ENCODE assay signal across 8 mouse cellular contexts in genomic region chr5:135835492-135835858, GRCm38 (mm10). TPM values are rescaled to one million over a fixed set of nuclear protein-coding genes. Genes with fewer than 3 reads are reported as not detected.
DNase-seq lines count a peak whose midpoint lies in the region; ATAC-seq and TF ChIP-seq lines count a peak whose summit lies in the region.

No protein-coding gene starts in this region.

- DNase-seq in kidney, postnatal 0 days (ENCODE audit: low spot score) = no peak
- no peak for DNase-seq in kidney, adult 11 months
- no peak for DNase-seq in embryonic facial prominence, embryonic 11.5 days (ENCODE audit: low spot score)
- DNase-seq in hindbrain, embryonic 14.5 days (ENCODE audit: low spot score) = no peak
- no peak for DNase-seq in layer of hippocampus, adult 11-12 months (ENCODE audit: low spot score)
- no peak for DNase-seq in urinary bladder, adult 2 months (ENCODE audit: low spot score)
- no peak for DNase-seq in urinary bladder, adult 18-20 months (ENCODE audit: low spot score in 2 of 2)

- no peak overlapping the region for H3K9ac ChIP-seq in kidney, postnatal 0 days (ENCODE audit: low read depth, low read length)
- H3K9ac ChIP-seq in embryonic facial prominence, embryonic 11.5 days (replicated peaks; ENCODE audit: low read length) = no peak overlapping the region
- no peak overlapping the region; the same call in 1 of the 2 replicates for H3K9ac ChIP-seq in hindbrain, embryonic 14.5 days
- H3K9ac ChIP-seq in midbrain, embryonic 16.5 days (ENCODE audit: low read depth, low read length) = peak overlapping the region; percentile 60

- H3K27ac ChIP-seq in kidney, postnatal 0 days = no peak overlapping the region
- no peak overlapping the region for H3K27ac ChIP-seq in embryonic facial prominence, embryonic 11.5 days (replicated peaks; ENCODE audit: low read depth, low read length)
- no peak overlapping the region; the same call in 1 of the 2 replicates for H3K27ac ChIP-seq in hindbrain, embryonic 14.5 days
- peak overlapping the region; percentile 77 for H3K27ac ChIP-seq in midbrain, embryonic 16.5 days (ENCODE audit: low read length)

- no peaks in the 10 kb centered on the region for H3K9me3 ChIP-seq in kidney, postnatal 0 days (replicated peaks; ENCODE audit: low read length)
- H3K9me3 ChIP-seq in embryonic facial prominence, embryonic 11.5 days (replicated peaks; ENCODE audit: control insufficient read depth, low read length) = no peaks in the 10 kb centered on the region
- no peaks in the 10 kb centered on the region for H3K9me3 ChIP-seq in hindbrain, embryonic 14.5 days (ENCODE audit: control insufficient read depth, low read length)
- no peaks in the 10 kb centered on the region for H3K9me3 ChIP-seq in midbrain, embryonic 16.5 days (replicated peaks; ENCODE audit: control insufficient read depth, low read length, poor library complexity, severe bottlenecking)

- no peaks in the 10 kb centered on the region for H3K36me3 ChIP-seq in kidney, postnatal 0 days (ENCODE audit: insufficient read depth, low read length)
- no peaks in the 10 kb centered on the region for H3K36me3 ChIP-seq in embryonic facial prominence, embryonic 11.5 days (replicated peaks; ENCODE audit: control insufficient read depth, insufficient read depth, low read depth, low read length)
- peaks cover 4% of the 10 kb centered on the region; the same call in 1 of the 2 replicates for H3K36me3 ChIP-seq in hindbrain, embryonic 14.5 days (replicated peaks; ENCODE audit: control insufficient read depth, insufficient read depth)
- H3K36me3 ChIP-seq in midbrain, embryonic 16.5 days (ENCODE audit: control insufficient read depth, insufficient read depth, low read length) = no peaks in the 10 kb centered on the region

- ATAC-seq in kidney, postnatal 0 days (replicated peaks; ENCODE audit: low FRiP score, low read depth) = peak; percentile 63; the same call in 1 of the 2 replicates
- ATAC-seq in embryonic facial prominence, embryonic 11.5 days (replicated peaks; ENCODE audit: insufficient number of reproducible peaks, low FRiP score, low TSS enrichment, low read depth) = peak; percentile 81
- ATAC-seq in hindbrain, embryonic 14.5 days (ENCODE audit: low FRiP score) = peak; percentile 69
- ATAC-seq in midbrain, embryonic 16.5 days = peak; percentile 82

- H3K27me3 ChIP-seq in kidney, postnatal 0 days (ENCODE audit: insufficient read depth, low read length) = no peaks in the 10 kb centered on the region
- H3K27me3 ChIP-seq in embryonic facial prominence, embryonic 11.5 days (ENCODE audit: control insufficient read depth, insufficient read depth, low read length) = peaks cover 4% of the 10 kb centered on the region; the same call in 1 of the 2 replicates
- no peaks in the 10 kb centered on the region for H3K27me3 ChIP-seq in hindbrain, embryonic 14.5 days (ENCODE audit: control insufficient read depth, insufficient read depth, low read length)
- H3K27me3 ChIP-seq in midbrain, embryonic 16.5 days (ENCODE audit: control insufficient read depth, insufficient read depth, low read depth, low read length) = no peaks in the 10 kb centered on the region

- peak overlapping the region; percentile 76 for H3K4me2 ChIP-seq in kidney, postnatal 0 days (ENCODE audit: low read length)
- peak overlapping the region; percentile 83 for H3K4me2 ChIP-seq in embryonic facial prominence, embryonic 11.5 days (ENCODE audit: low read depth, low read length)
- H3K4me2 ChIP-seq in hindbrain, embryonic 14.5 days (replicated peaks) = peak overlapping the region; percentile 61
- peak overlapping the region; percentile 86 for H3K4me2 ChIP-seq in midbrain, embryonic 16.5 days (ENCODE audit: low read length)

- peak overlapping the region; percentile 37 for H3K4me3 ChIP-seq in kidney, postnatal 0 days (replicated peaks; ENCODE audit: low read depth, low read length)
- peak overlapping the region; percentile 43 for H3K4me3 ChIP-seq in embryonic facial prominence, embryonic 11.5 days (ENCODE audit: low read depth, low read length)
- H3K4me3 ChIP-seq in hindbrain, embryonic 14.5 days (replicated peaks; ENCODE audit: low read length) = peak overlapping the region; percentile 38
- H3K4me3 ChIP-seq in midbrain, embryonic 16.5 days (ENCODE audit: low read depth, low read length) = peak overlapping the region; percentile 49

- H3K4me1 ChIP-seq in kidney, postnatal 0 days (replicated peaks; ENCODE audit: insufficient read depth, low read length) = peaks cover 4% of the 10 kb centered on the region; the same call in 1 of the 2 replicates
- H3K4me1 ChIP-seq in embryonic facial prominence, embryonic 11.5 days (ENCODE audit: control insufficient read depth, insufficient read depth, low read length) = no peaks in the 10 kb centered on the region; the same call in 1 of the 2 replicates
- peaks cover 13% of the 10 kb centered on the region for H3K4me1 ChIP-seq in hindbrain, embryonic 14.5 days (replicated peaks; ENCODE audit: control insufficient read depth, insufficient read depth, low read length)
- H3K4me1 ChIP-seq in midbrain, embryonic 16.5 days (ENCODE audit: control insufficient read depth, insufficient read depth, low read length) = peaks cover 29% of the 10 kb centered on the region

- WGBS in kidney, postnatal 0 days = 1% methylated on average over 12 of the region's 12 CpGs
- WGBS in embryonic facial prominence, embryonic 11.5 days = 3% methylated on average over 12 of the region's 12 CpGs
- WGBS in hindbrain, embryonic 14.5 days = 5% methylated on average over 12 of the region's 12 CpGs
- WGBS in midbrain, embryonic 16.5 days = 1% methylated on average over 12 of the region's 12 CpGs

- TF ChIP-seq CTCF in kidney, postnatal 0 days (IDR thresholded peaks at IDR 0.05; ENCODE audit: low read depth) = no peak

RNA-seq across cellular contexts. Expression of gene Srrm3, which starts 28.8 kb away (rescaled TPM):
- polyA plus RNA-seq in kidney, postnatal 0 days (2015; fragmentation: Nextera tagmentation; extraction: Ambion mirVana) = 0.13 and 0.16 TPM in 2 replicates
- 3.2 and 3.3 TPM in 2 replicates for polyA plus RNA-seq in embryonic facial prominence, embryonic 11.5 days (2014; fragmentation: Nextera tagmentation; extraction: Ambion mirVana)
- polyA plus RNA-seq in hindbrain, embryonic 14.5 days (2014; fragmentation: Nextera tagmentation; extraction: Ambion mirVana) = 49.3 and 51.3 TPM in 2 replicates
- 76.2 and 89.7 TPM in 2 replicates for polyA plus RNA-seq in midbrain, embryonic 16.5 days (2015; fragmentation: Nextera tagmentation; extraction: Ambion mirVana)
- 0.07 and 0.12 TPM in 2 replicates for polyA plus RNA-seq in urinary bladder, adult 2 months (2012; rRNA removed)

RNA-seq across cellular contexts. Expression of gene Hspb1, which starts 52.2 kb away (rescaled TPM):
- polyA plus RNA-seq in kidney, postnatal 0 days (2015; fragmentation: Nextera tagmentation; extraction: Ambion mirVana) = 99.9 and 113 TPM in 2 replicates
- 27.3 and 38.2 TPM in 2 replicates for polyA plus RNA-seq in embryonic facial prominence, embryonic 11.5 days (2014; fragmentation: Nextera tagmentation; extraction: Ambion mirVana)
- polyA plus RNA-seq in hindbrain, embryonic 14.5 days (2014; fragmentation: Nextera tagmentation; extraction: Ambion mirVana) = 10.3 and 10.6 TPM in 2 replicates
- polyA plus RNA-seq in midbrain, embryonic 16.5 days (2015; fragmentation: Nextera tagmentation; extraction: Ambion mirVana) = 9.6 and 10.1 TPM in 2 replicates
- polyA plus RNA-seq in urinary bladder, adult 2 months (2012; rRNA removed) = 816 and 846 TPM in 2 replicates

RNA-seq across cellular contexts. Expression of gene Mdh2, which starts 57.2 kb away (rescaled TPM):
- polyA plus RNA-seq in kidney, postnatal 0 days (2015; fragmentation: Nextera tagmentation; extraction: Ambion mirVana) = 752 and 801 TPM in 2 replicates
- polyA plus RNA-seq in embryonic facial prominence, embryonic 11.5 days (2014; fragmentation: Nextera tagmentation; extraction: Ambion mirVana) = 567 and 573 TPM in 2 replicates
- 599 and 617 TPM in 2 replicates for polyA plus RNA-seq in hindbrain, embryonic 14.5 days (2014; fragmentation: Nextera tagmentation; extraction: Ambion mirVana)
- 565 and 600 TPM in 2 replicates for polyA plus RNA-seq in midbrain, embryonic 16.5 days (2015; fragmentation: Nextera tagmentation; extraction: Ambion mirVana)
- 264 and 269 TPM in 2 replicates for polyA plus RNA-seq in urinary bladder, adult 2 months (2012; rRNA removed)

RNA-seq across cellular contexts. Expression of gene Styxl1, which starts 57.3 kb away (rescaled TPM):
- 0.53 and 0.54 TPM in 2 replicates for polyA plus RNA-seq in kidney, postnatal 0 days (2015; fragmentation: Nextera tagmentation; extraction: Ambion mirVana)
- polyA plus RNA-seq in embryonic facial prominence, embryonic 11.5 days (2014; fragmentation: Nextera tagmentation; extraction: Ambion mirVana) = 0.31 TPM in 1 of 2 replicates, not detected in the other
- polyA plus RNA-seq in hindbrain, embryonic 14.5 days (2014; fragmentation: Nextera tagmentation; extraction: Ambion mirVana) = 0.25 and 0.30 TPM in 2 replicates
- 0.24 and 0.46 TPM in 2 replicates for polyA plus RNA-seq in midbrain, embryonic 16.5 days (2015; fragmentation: Nextera tagmentation; extraction: Ambion mirVana)
- polyA plus RNA-seq in urinary bladder, adult 2 months (2012; rRNA removed) = 0.44 and 0.48 TPM in 2 replicates

Comparison
In these comparisons a context has a peak if more than half of its experiments do, and no peak if none do; other contexts are left out.
1. RNA of gene Srrm3, which starts 28.8 kb away (polyA plus RNA-seq): 76.2 to 89.7 TPM in midbrain, embryonic 16.5 days and 49.3 to 51.3 TPM in hindbrain, embryonic 14.5 days; 3.2 to 3.3 TPM in embryonic facial prominence, embryonic 11.5 days, 0.13 to 0.16 TPM in kidney, postnatal 0 days and 0.07 to 0.12 TPM in urinary bladder, adult 2 months; every median in the first group is over 10 times any median in the second.
2. Peak in every context shown above with its lines, with median percentiles within 50 percentile points of each other: ATAC-seq, H3K4me2 ChIP-seq and H3K4me3 ChIP-seq.